Comparison of ENCODE assay signal across 9 mouse cellular contexts in the genomic region with DNA sequence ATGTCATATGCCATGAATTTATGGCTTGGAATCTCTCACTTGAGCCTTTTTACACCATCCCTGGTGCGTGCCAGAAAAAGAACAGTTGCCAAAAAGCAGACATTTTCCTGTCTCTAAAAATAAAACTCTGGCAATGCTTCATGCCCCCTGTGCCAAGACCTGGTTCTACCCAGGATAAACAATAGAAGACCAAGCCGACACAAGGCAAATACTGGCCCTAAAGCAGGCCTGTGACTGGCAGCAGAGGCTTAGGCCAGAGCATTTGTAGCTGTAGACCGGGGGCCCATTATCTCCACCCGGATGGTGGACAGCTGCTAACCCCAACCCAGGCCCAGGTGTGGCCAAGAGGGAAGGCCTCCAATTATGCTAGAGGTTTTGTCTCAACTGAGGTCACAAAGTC. TPM values are rescaled to one million over a fixed set of nuclear protein-coding genes. Genes with fewer than 3 reads are reported as not detected.
DNase-seq lines count a peak whose midpoint lies in the region; ATAC-seq lines count a peak whose summit lies in the region.
"Had no signal": no experiment of that assay in that cellular context is flagged by ENCODE, and none has a peak within 500 bp of the region (broad histone marks: within the 10 kb centered on the region; RNA-seq: fewer than 3 reads in every experiment).

No protein-coding gene starts in this region.

- intact Hi-C loops in left cerebral cortex, postnatal 10 days (cut with DNase I) = no loop called here

- no peak overlapping the region for H3K4me3 ChIP-seq in kidney, embryonic 15.5 days (replicated peaks)
- H3K4me3 ChIP-seq: hindbrain, embryonic 15.5 days had no signal

- H3K9me3 ChIP-seq in kidney, embryonic 15.5 days (replicated peaks) = no peaks in the 10 kb centered on the region
- H3K9me3 ChIP-seq: hindbrain, embryonic 15.5 days had no signal

- no peak overlapping the region for H3K27ac ChIP-seq in kidney, embryonic 15.5 days
- H3K27ac ChIP-seq: hindbrain, embryonic 15.5 days had no signal

- H3K36me3 ChIP-seq in kidney, embryonic 15.5 days = no peaks in the 10 kb centered on the region
- H3K36me3 ChIP-seq: hindbrain, embryonic 15.5 days had no signal

- 74% methylated on average over 4 of the region's 4 CpGs for WGBS in kidney, embryonic 15.5 days

- H3K9ac ChIP-seq in kidney, embryonic 15.5 days = no peak overlapping the region
- H3K9ac ChIP-seq: hindbrain, embryonic 15.5 days had no signal

- peak; percentile 4 for DNase-seq in kidney, postnatal 14 days
- DNase-seq in cerebellum, adult 11-12 months = peak; percentile 91
- DNase-seq in heart, adult 8-10 months (ENCODE audit: low spot score) = peak; percentile 67
- peak; percentile 10 for DNase-seq in lung, postnatal 14 days
- no peak for DNase-seq in right cerebral cortex, adult 18-20 months
- no peak for DNase-seq in left cerebral cortex, postnatal 10 days (ENCODE audit: extremely low spot score in 1 of 2, low spot score in 2 of 2)

- no peaks in the 10 kb centered on the region for H3K27me3 ChIP-seq in kidney, embryonic 15.5 days
- H3K27me3 ChIP-seq: hindbrain, embryonic 15.5 days had no signal

- no peak overlapping the region for H3K4me2 ChIP-seq in kidney, embryonic 15.5 days
- H3K4me2 ChIP-seq: hindbrain, embryonic 15.5 days had no signal

- ATAC-seq in kidney, embryonic 15.5 days (replicated peaks; ENCODE audit: low FRiP score) = no peak
- no peak for ATAC-seq in monocyte, adult 5-6 weeks (replicated peaks; ENCODE audit: insufficient number of reproducible peaks, low FRiP score, low TSS enrichment, poor library complexity, severe bottlenecking)

- H3K4me1 ChIP-seq in kidney, embryonic 15.5 days = peaks cover 31% of the 10 kb centered on the region

RNA-seq across cellular contexts. Expression of gene 1700011L22Rik, which starts 41.5 kb away (rescaled TPM):
- polyA plus RNA-seq in kidney, embryonic 15.5 days (2015; fragmentation: Nextera tagmentation; extraction: Ambion mirVana) = not detected in 2 replicates
- not detected for total RNA-seq in heart, adult 8-10 months (2022)
- not detected for total RNA-seq in left cerebral cortex, postnatal 10 days (2021)
- not detected in 3 replicates for total RNA-seq in monocyte, adult 5-6 weeks (2017)
- polyA plus RNA-seq: hindbrain, embryonic 15.5 days had no signal

Comparison
In these comparisons a context has a peak if more than half of its experiments do, and no peak if none do; other contexts are left out.
1. DNase-seq: peak in kidney, postnatal 14 days (single experiment), cerebellum, adult 11-12 months (single experiment), heart, adult 8-10 months (single experiment) and lung, postnatal 14 days (single experiment); none in right cerebral cortex, adult 18-20 months (single experiment) and left cerebral cortex, postnatal 10 days (0 of 2).